Mouse (Mus musculus): Measurements from ENCODE around the gene Ube2m.

DNA sequence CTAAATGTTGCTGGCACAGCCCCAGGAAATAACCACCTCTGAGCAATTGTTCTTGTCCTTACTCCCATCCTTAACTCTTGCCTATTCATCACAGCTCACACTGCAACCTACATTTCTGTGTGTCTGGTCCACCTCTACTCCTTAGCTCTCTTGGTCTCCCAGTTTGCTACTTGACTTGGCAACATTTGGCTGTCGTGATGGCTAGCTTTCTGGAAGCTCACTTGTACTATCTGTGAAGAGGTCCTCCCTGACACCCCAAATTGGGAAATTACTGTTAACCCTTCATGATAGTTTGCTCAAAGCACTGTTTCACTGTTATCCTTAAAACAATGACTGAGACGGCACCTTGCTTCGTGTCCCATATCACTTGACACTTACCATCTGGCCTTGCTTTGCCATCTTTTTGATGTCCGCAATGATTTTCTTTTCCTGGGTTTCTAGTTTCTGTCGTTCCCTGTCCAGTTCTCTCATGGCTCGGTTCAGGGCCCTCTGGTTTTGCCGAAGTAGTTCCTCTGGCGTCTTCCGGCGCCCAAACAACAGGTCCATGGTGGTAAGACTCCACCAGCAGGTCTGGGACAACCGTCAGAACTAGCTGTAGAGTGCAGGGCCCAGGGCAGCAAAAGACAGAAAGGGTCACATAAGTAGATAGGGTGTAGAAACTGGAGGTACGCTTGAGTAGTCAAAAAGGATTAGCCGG is 4.5 kb downstream of the Ube2m start:
- no peak for TF ChIP-seq CTCF (IDR thresholded peaks at IDR 0.05; ENCODE audit: insufficient read depth, low read length)
- TF ChIP-seq POLR2A (IDR thresholded peaks at IDR 0.05; ENCODE audit: borderline replicate concordance, extremely low read depth, low read depth, low read length) = no peak
